Mouse (Mus musculus): ENCODE results near the gene Tmem33. TPM values are rescaled to one million over a fixed set of nuclear protein-coding genes. Genes with fewer than 3 reads are reported as not detected.

The Tmem33 gene
- polyA plus RNA-seq, 1 experiment from 2014 or later: 82.9 TPM

DNA sequence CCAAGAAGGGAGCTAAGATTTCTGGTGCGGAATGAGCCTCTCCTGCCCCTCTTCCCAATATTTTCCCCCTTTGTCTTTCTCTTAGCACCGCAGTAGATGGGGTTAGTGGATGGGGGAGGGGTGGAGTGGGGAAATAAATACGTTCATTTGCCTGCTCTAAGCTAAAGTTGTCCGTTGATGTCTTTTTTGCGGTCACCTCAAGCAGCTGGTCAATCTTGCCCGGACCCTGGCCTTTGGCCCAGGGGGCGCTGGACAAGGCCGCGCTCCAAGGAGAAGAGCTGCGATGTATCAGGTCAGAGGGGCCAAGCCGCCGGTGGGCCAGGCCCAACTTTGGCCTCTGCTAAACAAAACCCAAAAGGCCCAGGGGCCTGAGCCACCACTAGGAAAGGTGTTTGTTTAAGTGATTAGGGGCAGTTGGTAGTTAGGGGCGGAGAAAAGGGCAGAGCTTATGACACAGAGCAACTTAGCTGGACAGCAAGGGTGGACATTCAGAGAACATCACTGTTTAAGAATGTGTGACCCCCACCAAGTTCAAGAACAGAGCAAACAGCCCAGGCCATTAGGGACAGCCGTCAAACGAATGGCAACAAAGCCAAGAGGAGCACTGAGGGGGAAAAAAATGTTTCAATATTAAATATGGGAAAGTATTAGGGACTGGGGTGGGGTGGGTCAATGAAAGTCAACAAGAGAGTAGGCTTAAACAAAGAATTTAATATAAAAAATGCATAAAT, 36.8 kb upstream of the Tmem33 start:
- Histone ChIP-seq H3K4me3 (replicated peaks; ENCODE audit: low read length) (no peak overlapping the region), H3K4me2 (ENCODE audit: low read length) (no peak overlapping the region), H3K4me1 (replicated peaks; ENCODE audit: control insufficient read depth, insufficient read depth, low read length) (peaks cover 10% of the 10 kb centered on the region), H3K9me3 (ENCODE audit: control insufficient read depth, low read length) (0 out of 2 replicates have a peak, but pooled peaks cover 5% of the 10 kb centered on the region), H3K36me3 (ENCODE audit: control insufficient read depth, insufficient read depth) (no peaks in the 10 kb centered on the region), H3K27ac (ENCODE audit: low read length) (no peak overlapping the region), H3K27me3 (replicated peaks; ENCODE audit: control insufficient read depth, insufficient read depth, low read length) (peaks cover 75% of the 10 kb centered on the region), H3K9ac (replicated peaks; ENCODE audit: low read depth, low read length) (no peak overlapping the region)
- no peak for ATAC-seq
- WGBS: 17% methylated on average over 15 of the region's 15 CpGs

DNA sequence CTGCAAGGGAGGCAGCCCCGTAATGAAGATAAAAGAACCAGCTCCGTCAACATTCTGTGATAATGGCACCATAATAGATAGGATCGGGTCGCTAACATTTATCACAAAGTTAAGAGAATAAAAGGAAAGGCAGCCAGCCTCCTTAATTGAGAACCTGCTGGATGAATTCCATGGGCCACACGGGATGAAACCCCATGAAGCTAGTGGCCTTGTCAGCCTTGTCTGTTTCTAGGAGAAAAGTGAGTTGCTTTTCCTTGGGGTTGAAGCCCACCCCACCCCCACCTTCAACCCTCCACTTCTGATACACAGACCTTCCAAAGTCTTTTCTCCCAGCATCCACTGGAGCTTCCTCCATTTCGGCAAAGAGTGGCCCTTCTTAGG, 36.3 kb upstream of the Tmem33 start:
- Histone ChIP-seq H3K9ac (replicated peaks; ENCODE audit: low read depth, low read length) (no peak overlapping the region), H3K4me1 (replicated peaks; ENCODE audit: control insufficient read depth, insufficient read depth, low read length) (peaks cover 10% of the 10 kb centered on the region), H3K27ac (ENCODE audit: low read length) (no peak overlapping the region), H3K4me3 (replicated peaks; ENCODE audit: low read length) (no peak overlapping the region), H3K27me3 (replicated peaks; ENCODE audit: control insufficient read depth, insufficient read depth, low read length) (peaks cover 74% of the 10 kb centered on the region), H3K9me3 (ENCODE audit: control insufficient read depth, low read length) (0 out of 2 replicates have a peak, but pooled peaks cover 5% of the 10 kb centered on the region), H3K36me3 (ENCODE audit: control insufficient read depth, insufficient read depth) (no peaks in the 10 kb centered on the region), H3K4me2 (ENCODE audit: low read length) (no peak overlapping the region)
- 23% methylated on average over 6 of the region's 6 CpGs for WGBS
- ATAC-seq: no peak

GRCm38 (mm10) chr5:67225758-67226157, 34.6 kb upstream of the Tmem33 start:
- H3K4me1 ChIP-seq (replicated peaks; ENCODE audit: control insufficient read depth, insufficient read depth, low read length): peaks cover 18% of the 10 kb centered on the region
- 45% methylated on average over 7 of the region's 7 CpGs for WGBS
- H3K4me3 ChIP-seq (replicated peaks; ENCODE audit: low read length): no peak overlapping the region
- no peak overlapping the region for H3K4me2 ChIP-seq (ENCODE audit: low read length)
- H3K27ac ChIP-seq (ENCODE audit: low read length): no peak overlapping the region
- H3K9me3 ChIP-seq (ENCODE audit: control insufficient read depth, low read length): 0 out of 2 replicates have a peak, but pooled peaks cover 5% of the 10 kb centered on the region
- H3K36me3 ChIP-seq (ENCODE audit: control insufficient read depth, insufficient read depth): no peaks in the 10 kb centered on the region
- H3K27me3 ChIP-seq (replicated peaks; ENCODE audit: control insufficient read depth, insufficient read depth, low read length): peaks cover 74% of the 10 kb centered on the region
- no peak for ATAC-seq
- no peak overlapping the region for H3K9ac ChIP-seq (replicated peaks; ENCODE audit: low read depth, low read length)

- Histone ChIP-seq H3K9ac (replicated peaks; ENCODE audit: low read depth, low read length) (no peak overlapping the region), H3K9me3 (ENCODE audit: control insufficient read depth, low read length) (0 out of 2 replicates have a peak, but pooled peaks cover 5% of the 10 kb centered on the region), H3K27ac (ENCODE audit: low read length) (no peak overlapping the region), H3K27me3 (replicated peaks; ENCODE audit: control insufficient read depth, insufficient read depth, low read length) (peaks cover 74% of the 10 kb centered on the region), H3K4me1 (replicated peaks; ENCODE audit: control insufficient read depth, insufficient read depth, low read length) (peaks cover 23% of the 10 kb centered on the region), H3K36me3 (ENCODE audit: control insufficient read depth, insufficient read depth) (no peaks in the 10 kb centered on the region), H3K4me3 (replicated peaks; ENCODE audit: low read length) (no peak overlapping the region), H3K4me2 (ENCODE audit: low read length) (no peak overlapping the region)
- WGBS: 15% methylated on average over 11 of the region's 11 CpGs
- ATAC-seq: no peak
Observed at GRCm38 (mm10) chr5:67227261-67227660, 33.1 kb upstream of the Tmem33 start.

GRCm38 (mm10) chr5:67227682-67228444, 32.5 kb upstream of the Tmem33 start:
- Histone ChIP-seq H3K9ac (replicated peaks; ENCODE audit: low read depth, low read length) (no peak overlapping the region), H3K4me2 (ENCODE audit: low read length) (no peak overlapping the region), H3K9me3 (ENCODE audit: control insufficient read depth, low read length) (0 out of 2 replicates have a peak, but pooled peaks cover 5% of the 10 kb centered on the region), H3K4me3 (replicated peaks; ENCODE audit: low read length) (no peak overlapping the region), H3K36me3 (ENCODE audit: control insufficient read depth, insufficient read depth) (no peaks in the 10 kb centered on the region), H3K27me3 (replicated peaks; ENCODE audit: control insufficient read depth, insufficient read depth, low read length) (peaks cover 76% of the 10 kb centered on the region), H3K27ac (ENCODE audit: low read length) (no peak overlapping the region), H3K4me1 (replicated peaks; ENCODE audit: control insufficient read depth, insufficient read depth, low read length) (peaks cover 17% of the 10 kb centered on the region)
- no peak for ATAC-seq
- 6% methylated on average over 15 of the region's 15 CpGs for WGBS

- Histone ChIP-seq H3K9ac (replicated peaks; ENCODE audit: low read depth, low read length) (no peak overlapping the region), H3K4me1 (replicated peaks; ENCODE audit: control insufficient read depth, insufficient read depth, low read length) (peaks cover 14% of the 10 kb centered on the region), H3K4me3 (replicated peaks; ENCODE audit: low read length) (no peak overlapping the region), H3K9me3 (ENCODE audit: control insufficient read depth, low read length) (no peaks in the 10 kb centered on the region), H3K36me3 (ENCODE audit: control insufficient read depth, insufficient read depth) (no peaks in the 10 kb centered on the region), H3K27me3 (replicated peaks; ENCODE audit: control insufficient read depth, insufficient read depth, low read length) (peaks cover 44% of the 10 kb centered on the region), H3K4me2 (ENCODE audit: low read length) (no peak overlapping the region), H3K27ac (ENCODE audit: low read length) (no peak overlapping the region)
- ATAC-seq: no peak
- 43% methylated on average over 4 of the region's 4 CpGs for WGBS
Observed at GRCm38 (mm10) chr5:67234682-67235081, 25.7 kb upstream of the Tmem33 start.

GRCm38 (mm10) chr5:67235462-67235861, 24.9 kb upstream of the Tmem33 start:
- no peak for ATAC-seq
- WGBS: 54% methylated on average over 3 of the region's 3 CpGs

GRCm38 (mm10) chr5:67236601-67237000, 23.8 kb upstream of the Tmem33 start:
- Histone ChIP-seq H3K4me1 (replicated peaks; ENCODE audit: control insufficient read depth, insufficient read depth, low read length) (no peaks in the 10 kb centered on the region), H3K4me2 (ENCODE audit: low read length) (no peak overlapping the region), H3K4me3 (replicated peaks; ENCODE audit: low read length) (no peak overlapping the region), H3K27ac (ENCODE audit: low read length) (no peak overlapping the region), H3K9me3 (ENCODE audit: control insufficient read depth, low read length) (no peaks in the 10 kb centered on the region), H3K27me3 (replicated peaks; ENCODE audit: control insufficient read depth, insufficient read depth, low read length) (peaks cover 29% of the 10 kb centered on the region), H3K36me3 (ENCODE audit: control insufficient read depth, insufficient read depth) (no peaks in the 10 kb centered on the region), H3K9ac (replicated peaks; ENCODE audit: low read depth, low read length) (no peak overlapping the region)
- WGBS: 89% methylated on average over 3 of the region's 3 CpGs
- no peak for ATAC-seq

More at GRCm38 (mm10) chr5:67235462-67235861, 24.9 kb upstream of the Tmem33 start:
- H3K27ac ChIP-seq (ENCODE audit: low read length): no peak overlapping the region
- H3K4me2 ChIP-seq (ENCODE audit: low read length): no peak overlapping the region
- H3K27me3 ChIP-seq (replicated peaks; ENCODE audit: control insufficient read depth, insufficient read depth, low read length): peaks cover 40% of the 10 kb centered on the region
- H3K9ac ChIP-seq (replicated peaks; ENCODE audit: low read depth, low read length): no peak overlapping the region
- no peak overlapping the region for H3K4me3 ChIP-seq (replicated peaks; ENCODE audit: low read length)
- H3K9me3 ChIP-seq (ENCODE audit: control insufficient read depth, low read length): no peaks in the 10 kb centered on the region
- H3K4me1 ChIP-seq (replicated peaks; ENCODE audit: control insufficient read depth, insufficient read depth, low read length): peaks cover 10% of the 10 kb centered on the region
- no peaks in the 10 kb centered on the region for H3K36me3 ChIP-seq (ENCODE audit: control insufficient read depth, insufficient read depth)

DNA sequence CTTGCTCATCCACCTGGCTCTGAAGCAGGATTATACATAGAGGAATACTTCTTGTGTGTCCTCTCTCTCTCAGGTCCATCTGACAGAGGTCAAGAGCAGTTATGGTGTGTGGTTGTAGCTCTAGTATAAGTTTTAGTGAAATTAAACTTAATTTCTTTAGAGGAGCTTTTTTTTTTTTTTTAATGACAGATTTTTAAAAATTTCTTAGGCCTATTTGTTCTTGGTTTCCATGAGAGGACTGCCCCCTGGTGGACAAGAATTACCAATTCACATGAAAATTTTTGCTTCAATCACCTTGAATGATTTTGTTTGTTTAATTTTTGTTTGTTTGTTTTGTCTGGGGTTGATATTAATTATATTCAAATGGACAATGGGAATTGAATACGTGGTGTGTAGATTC, 22.1 kb upstream of the Tmem33 start:
- H3K27me3 ChIP-seq (replicated peaks; ENCODE audit: control insufficient read depth, insufficient read depth, low read length): peaks cover 18% of the 10 kb centered on the region

More for the DNA sequence above, 22.1 kb upstream of the Tmem33 start:
- Histone ChIP-seq H3K4me3 (replicated peaks; ENCODE audit: low read length) (no peak overlapping the region), H3K9me3 (ENCODE audit: control insufficient read depth, low read length) (no peaks in the 10 kb centered on the region), H3K9ac (replicated peaks; ENCODE audit: low read depth, low read length) (no peak overlapping the region), H3K4me2 (ENCODE audit: low read length) (no peak overlapping the region), H3K4me1 (replicated peaks; ENCODE audit: control insufficient read depth, insufficient read depth, low read length) (no peaks in the 10 kb centered on the region), H3K27ac (ENCODE audit: low read length) (no peak overlapping the region), H3K36me3 (ENCODE audit: control insufficient read depth, insufficient read depth) (no peaks in the 10 kb centered on the region)
- no peak for ATAC-seq
- WGBS: 4% methylated on average over 1 of the region's 1 CpGs
